ENCODE assay signal across 10 mouse cellular contexts in genomic region chr10:63886449-63887088, GRCm38 (mm10). TPM values are rescaled to one million over a fixed set of nuclear protein-coding genes. Genes with fewer than 3 reads are reported as not detected.
DNase-seq lines count a peak whose midpoint lies in the region; ATAC-seq and TF ChIP-seq lines count a peak whose summit lies in the region.
"Had no signal": no experiment of that assay in that cellular context is flagged by ENCODE, and none has a peak within 500 bp of the region (broad histone marks: within the 10 kb centered on the region; RNA-seq: fewer than 3 reads in every experiment).

No protein-coding gene starts in this region.

- no peaks in the 10 kb centered on the region for H3K4me1 ChIP-seq in liver, embryonic 12.5 days
- no peaks in the 10 kb centered on the region for H3K4me1 ChIP-seq in liver, postnatal 0 days (ENCODE audit: insufficient read depth)
- H3K4me1 ChIP-seq in midbrain, embryonic 11.5 days (ENCODE audit: control insufficient read depth, insufficient read depth, low read length) = no peaks in the 10 kb centered on the region

- no peak overlapping the region for H3K27ac ChIP-seq in liver, embryonic 12.5 days
- H3K27ac ChIP-seq in liver, postnatal 0 days (ENCODE audit: low read depth) = no peak overlapping the region
- H3K27ac ChIP-seq in midbrain, embryonic 11.5 days (ENCODE audit: low read depth, low read length) = no peak overlapping the region
- H3K27ac ChIP-seq: kidney, postnatal 0 days had no signal

- no peaks in the 10 kb centered on the region for H3K27me3 ChIP-seq in liver, embryonic 12.5 days (replicated peaks)
- no peaks in the 10 kb centered on the region for H3K27me3 ChIP-seq in liver, postnatal 0 days (ENCODE audit: insufficient read depth, low read length)
- no peaks in the 10 kb centered on the region for H3K27me3 ChIP-seq in midbrain, embryonic 11.5 days (ENCODE audit: control insufficient read depth, insufficient read depth, low read length)

- no peaks in the 10 kb centered on the region for H3K36me3 ChIP-seq in liver, embryonic 12.5 days
- H3K36me3 ChIP-seq in liver, postnatal 0 days (replicated peaks; ENCODE audit: insufficient read depth, low read length) = no peaks in the 10 kb centered on the region
- no peaks in the 10 kb centered on the region for H3K36me3 ChIP-seq in midbrain, embryonic 11.5 days (ENCODE audit: control insufficient read depth, insufficient read depth, low read length)

- no peaks in the 10 kb centered on the region for H3K9me3 ChIP-seq in liver, embryonic 12.5 days (replicated peaks)
- H3K9me3 ChIP-seq in liver, postnatal 0 days (ENCODE audit: low read length) = peaks cover 3% of the 10 kb centered on the region; the same call in 1 of the 2 replicates
- H3K9me3 ChIP-seq in midbrain, embryonic 11.5 days (ENCODE audit: control insufficient read depth, low read length) = no peaks in the 10 kb centered on the region

- no peak for TF ChIP-seq CTCF in liver, postnatal 0 days (IDR thresholded peaks at IDR 0.05; ENCODE audit: low read depth)

- ATAC-seq in liver, embryonic 12.5 days = no peak
- ATAC-seq in liver, postnatal 0 days = no peak
- ATAC-seq in midbrain, embryonic 11.5 days (ENCODE audit: low FRiP score) = no peak

- H3K4me2 ChIP-seq in liver, embryonic 12.5 days = 0 out of 2 replicates have a peak overlapping the region, but pooled peaks have one; percentile 8
- H3K4me2 ChIP-seq in liver, postnatal 0 days (ENCODE audit: low read depth, low read length) = no peak overlapping the region
- no peak overlapping the region for H3K4me2 ChIP-seq in midbrain, embryonic 11.5 days

- TF ChIP-seq EP300 in liver, postnatal 0 days (IDR thresholded peaks at IDR 0.05; ENCODE audit: low read depth) = no peak

- peak; percentile 24 for DNase-seq in cerebellum, adult 11 months
- no peak for DNase-seq in cerebellum, postnatal 4 days (ENCODE audit: low spot score in 2 of 2)
- no peak for DNase-seq in liver, postnatal 0 days
- DNase-seq in heart, adult 9 months (ENCODE audit: low spot score in 2 of 2) = peak; percentile 23 to 47
- DNase-seq in lung, postnatal 10 days = peak; percentile 34
- no peak for DNase-seq in midbrain, embryonic 11.5 days (ENCODE audit: low spot score, missing footprints)
- DNase-seq in adrenal gland, postnatal 36 days = no peak

- no peak overlapping the region for H3K4me3 ChIP-seq in liver, embryonic 12.5 days
- no peak overlapping the region for H3K4me3 ChIP-seq in liver, postnatal 0 days (ENCODE audit: low read depth, low read length)
- H3K4me3 ChIP-seq in midbrain, embryonic 11.5 days (ENCODE audit: low read depth, low read length) = no peak overlapping the region

- WGBS in liver, embryonic 12.5 days (ENCODE audit: insufficient replicate concordance) = 62% methylated on average over 23 of the region's 23 CpGs
- WGBS in liver, postnatal 0 days (ENCODE audit: insufficient replicate concordance) = 72% methylated on average over 23 of the region's 23 CpGs
- WGBS in midbrain, embryonic 11.5 days = 89% methylated on average over 23 of the region's 23 CpGs

- no peak overlapping the region for H3K9ac ChIP-seq in liver, embryonic 12.5 days
- no peak overlapping the region for H3K9ac ChIP-seq in liver, postnatal 0 days (replicated peaks)
- no peak overlapping the region for H3K9ac ChIP-seq in midbrain, embryonic 11.5 days (ENCODE audit: low read length)

RNA-seq across cellular contexts. Expression of gene Gm10118, which starts 40.7 kb away (rescaled TPM):
- polyA plus RNA-seq in liver, embryonic 12.5 days (2016; fragmentation: Nextera tagmentation; extraction: Ambion mirVana) = not detected in 2 replicates
- not detected in 2 replicates for polyA plus RNA-seq in liver, postnatal 0 days (2015; fragmentation: Nextera tagmentation; extraction: Ambion mirVana)
- polyA plus RNA-seq in midbrain, embryonic 11.5 days (2014; fragmentation: Nextera tagmentation; extraction: Ambion mirVana) = 0.07 and 0.12 TPM in 2 replicates
- not detected for total RNA-seq in adrenal gland, postnatal 36 days (2021)
- total RNA-seq: liver, adult 2 months had no signal
- polyA plus RNA-seq: liver, adult 2 months had no signal

Comparison
In these comparisons a context has a peak if more than half of its experiments do, and no peak if none do; other contexts are left out.
1. DNase-seq: peak in cerebellum, adult 11 months (single experiment), heart, adult 9 months (2 of 2) and lung, postnatal 10 days (single experiment); none in cerebellum, postnatal 4 days (0 of 2), liver, postnatal 0 days (single experiment), midbrain, embryonic 11.5 days (single experiment) and adrenal gland, postnatal 36 days (0 of 2).